19 mouse cellular contexts compared by ENCODE assay signal in genomic region chr11:33297121-33297520, GRCm38 (mm10). TPM values are rescaled to one million over a fixed set of nuclear protein-coding genes. Genes with fewer than 3 reads are reported as not detected.
DNase-seq lines count a peak whose midpoint lies in the region; ATAC-seq lines count a peak whose summit lies in the region.
"Had no signal": no experiment of that assay in that cellular context is flagged by ENCODE, and none has a peak within 500 bp of the region (broad histone marks: within the 10 kb centered on the region; RNA-seq: fewer than 3 reads in every experiment).

No protein-coding gene starts in this region.

- H3K27me3 ChIP-seq in forebrain, embryonic 12.5 days, result no peaks in the 10 kb centered on the region
- no peaks in the 10 kb centered on the region for H3K27me3 ChIP-seq in forebrain, embryonic 11.5 days (ENCODE audit: control insufficient read depth, insufficient read depth, low read length)
- no peaks in the 10 kb centered on the region; the same call in 1 of the 2 replicates for H3K27me3 ChIP-seq in midbrain, embryonic 16.5 days (ENCODE audit: control insufficient read depth, insufficient read depth, low read depth, low read length)
- H3K27me3 ChIP-seq in midbrain, embryonic 10.5 days (ENCODE audit: low read depth, poor library complexity, severe bottlenecking), result no peaks in the 10 kb centered on the region
- no peaks in the 10 kb centered on the region for H3K27me3 ChIP-seq in hindbrain, embryonic 16.5 days (replicated peaks; ENCODE audit: control insufficient read depth, insufficient read depth, low read length)
- H3K27me3 ChIP-seq: embryonic facial prominence, embryonic 12.5 days; liver, embryonic 13.5 days had no signal

- peak; percentile 72; the same call in 1 of the 2 replicates for ATAC-seq in forebrain, embryonic 12.5 days (ENCODE audit: low FRiP score)
- no peak for ATAC-seq in forebrain, embryonic 11.5 days (replicated peaks; ENCODE audit: low FRiP score)
- 0 out of 2 replicates have a peak, but pooled peaks have one; percentile 68 for ATAC-seq in midbrain, embryonic 16.5 days
- ATAC-seq in hindbrain, embryonic 16.5 days, result peak; percentile 85
- ATAC-seq: intestine, embryonic 16.5 days had no signal

- WGBS in forebrain, embryonic 12.5 days, result 44% methylated on average over 8 of the region's 8 CpGs
- 51% methylated on average over 8 of the region's 8 CpGs for WGBS in forebrain, embryonic 11.5 days
- WGBS in midbrain, embryonic 16.5 days, result 37% methylated on average over 8 of the region's 8 CpGs
- 80% methylated on average over 8 of the region's 8 CpGs for WGBS in midbrain, embryonic 10.5 days
- WGBS in hindbrain, embryonic 16.5 days, result 33% methylated on average over 8 of the region's 8 CpGs

- no peak overlapping the region for H3K9ac ChIP-seq in forebrain, embryonic 12.5 days
- H3K9ac ChIP-seq in forebrain, embryonic 11.5 days (ENCODE audit: low read length), result no peak overlapping the region
- no peak overlapping the region for H3K9ac ChIP-seq in midbrain, embryonic 16.5 days (ENCODE audit: low read depth, low read length)
- H3K9ac ChIP-seq in hindbrain, embryonic 16.5 days (ENCODE audit: low read depth, low read length), result no peak overlapping the region
- H3K9ac ChIP-seq: embryonic facial prominence, embryonic 12.5 days; liver, embryonic 13.5 days had no signal

- no peaks in the 10 kb centered on the region for H3K9me3 ChIP-seq in forebrain, embryonic 12.5 days
- no peaks in the 10 kb centered on the region for H3K9me3 ChIP-seq in forebrain, embryonic 11.5 days (ENCODE audit: control insufficient read depth, low read length)
- no peaks in the 10 kb centered on the region for H3K9me3 ChIP-seq in midbrain, embryonic 16.5 days (replicated peaks; ENCODE audit: control insufficient read depth, low read length, poor library complexity, severe bottlenecking)
- H3K9me3 ChIP-seq in midbrain, embryonic 10.5 days (replicated peaks), result no peaks in the 10 kb centered on the region
- H3K9me3 ChIP-seq in hindbrain, embryonic 16.5 days (ENCODE audit: control insufficient read depth, low read length), result no peaks in the 10 kb centered on the region
- H3K9me3 ChIP-seq: embryonic facial prominence, embryonic 12.5 days; limb, embryonic 10.5 days; liver, embryonic 13.5 days had no signal

- DNase-seq in forebrain, embryonic 11.5 days (ENCODE audit: low spot score), result no peak
- no peak for DNase-seq in midbrain, embryonic 10.5 days (ENCODE audit: low spot score)
- DNase-seq in adrenal gland, postnatal 14 days, result no peak
- no peak for DNase-seq in ovary, postnatal 14 days (ENCODE audit: low spot score)
- DNase-seq in layer of hippocampus, postnatal 25 days (ENCODE audit: extremely low spot score in 1 of 2, low spot score in 1 of 2), result no peak
- DNase-seq: B cell, adult 2 months; gastrocnemius, adult 2 months; heart, postnatal 14 days; kidney, postnatal 10 days; layer of hippocampus, postnatal 36 days; liver, embryonic 13.5 days had no signal

- peaks cover 13% of the 10 kb centered on the region for H3K4me1 ChIP-seq in forebrain, embryonic 12.5 days
- H3K4me1 ChIP-seq in forebrain, embryonic 11.5 days (replicated peaks; ENCODE audit: control insufficient read depth, insufficient read depth, low read length), result no peaks in the 10 kb centered on the region
- peaks cover 12% of the 10 kb centered on the region for H3K4me1 ChIP-seq in midbrain, embryonic 16.5 days (ENCODE audit: control insufficient read depth, insufficient read depth, low read length)
- H3K4me1 ChIP-seq in midbrain, embryonic 10.5 days, result peaks cover 3% of the 10 kb centered on the region; the same call in 1 of the 2 replicates
- H3K4me1 ChIP-seq in hindbrain, embryonic 16.5 days (ENCODE audit: control insufficient read depth, insufficient read depth, low read depth, low read length), result peaks cover 8% of the 10 kb centered on the region; the same call in 1 of the 2 replicates
- H3K4me1 ChIP-seq: liver, embryonic 13.5 days had no signal

- H3K36me3 ChIP-seq in forebrain, embryonic 12.5 days (replicated peaks), result no peaks in the 10 kb centered on the region
- H3K36me3 ChIP-seq in forebrain, embryonic 11.5 days (ENCODE audit: control insufficient read depth, insufficient read depth, low read length), result no peaks in the 10 kb centered on the region
- no peaks in the 10 kb centered on the region for H3K36me3 ChIP-seq in midbrain, embryonic 16.5 days (ENCODE audit: control insufficient read depth, insufficient read depth, low read length)
- H3K36me3 ChIP-seq in midbrain, embryonic 10.5 days, result no peaks in the 10 kb centered on the region
- no peaks in the 10 kb centered on the region for H3K36me3 ChIP-seq in hindbrain, embryonic 16.5 days (ENCODE audit: control insufficient read depth, insufficient read depth, low read length)
- H3K36me3 ChIP-seq: embryonic facial prominence, embryonic 12.5 days; limb, embryonic 10.5 days; liver, embryonic 13.5 days had no signal

- no peak overlapping the region for H3K4me3 ChIP-seq in forebrain, embryonic 12.5 days (replicated peaks)
- H3K4me3 ChIP-seq in forebrain, embryonic 11.5 days (ENCODE audit: low read depth, low read length), result no peak overlapping the region
- no peak overlapping the region for H3K4me3 ChIP-seq in midbrain, embryonic 16.5 days (ENCODE audit: low read depth, low read length)
- H3K4me3 ChIP-seq in midbrain, embryonic 10.5 days, result no peak overlapping the region
- H3K4me3 ChIP-seq in hindbrain, embryonic 16.5 days (ENCODE audit: low read length), result no peak overlapping the region
- H3K4me3 ChIP-seq: embryonic facial prominence, embryonic 12.5 days; gastrocnemius, adult 2 months; limb, embryonic 10.5 days; liver, embryonic 13.5 days had no signal

- H3K27ac ChIP-seq in forebrain, embryonic 12.5 days, result no peak overlapping the region
- H3K27ac ChIP-seq in forebrain, embryonic 11.5 days (ENCODE audit: low read depth, low read length), result no peak overlapping the region
- H3K27ac ChIP-seq in midbrain, embryonic 16.5 days (ENCODE audit: low read length), result no peak overlapping the region
- no peak overlapping the region for H3K27ac ChIP-seq in midbrain, embryonic 10.5 days (replicated peaks)
- no peak overlapping the region for H3K27ac ChIP-seq in hindbrain, embryonic 16.5 days (ENCODE audit: low read depth, low read length)
- H3K27ac ChIP-seq: embryonic facial prominence, embryonic 12.5 days; gastrocnemius, adult 2 months; limb, embryonic 10.5 days; liver, embryonic 13.5 days had no signal

- H3K4me2 ChIP-seq in forebrain, embryonic 12.5 days, result no peak overlapping the region
- H3K4me2 ChIP-seq in forebrain, embryonic 11.5 days (ENCODE audit: low read depth, low read length, severe bottlenecking), result no peak overlapping the region
- no peak overlapping the region for H3K4me2 ChIP-seq in midbrain, embryonic 16.5 days (ENCODE audit: low read length)
- no peak overlapping the region; the same call in 1 of the 2 replicates for H3K4me2 ChIP-seq in hindbrain, embryonic 16.5 days (ENCODE audit: low read length)
- H3K4me2 ChIP-seq: embryonic facial prominence, embryonic 12.5 days; liver, embryonic 13.5 days had no signal

RNA-seq across cellular contexts. Expression of gene Gm12117, which starts 20.6 kb away (rescaled TPM):
- polyA plus RNA-seq in forebrain, embryonic 12.5 days (2016; fragmentation: Nextera tagmentation; extraction: Ambion mirVana), result 0.32 TPM in 1 of 2 replicates, not detected in the other
- not detected in 2 replicates for polyA plus RNA-seq in forebrain, embryonic 11.5 days (2014; fragmentation: Nextera tagmentation; extraction: Ambion mirVana)
- not detected in 2 replicates for polyA plus RNA-seq in midbrain, embryonic 16.5 days (2015; fragmentation: Nextera tagmentation; extraction: Ambion mirVana)
- polyA plus RNA-seq in midbrain, embryonic 10.5 days (2016; fragmentation: Nextera tagmentation; extraction: Ambion mirVana), result not detected in 2 replicates
- not detected in 2 replicates for polyA plus RNA-seq in hindbrain, embryonic 16.5 days (2015; fragmentation: Nextera tagmentation; extraction: Ambion mirVana)
- total RNA-seq in adrenal gland, postnatal 14 days (2021), result not detected in 2 replicates
- total RNA-seq in layer of hippocampus, postnatal 25 days (2021), result not detected
- total RNA-seq: common myeloid progenitor, adult 5-6 weeks; gastrocnemius, adult 2 months; heart, postnatal 14 days; layer of hippocampus, postnatal 36 days had no signal
- polyA plus RNA-seq: embryonic facial prominence, embryonic 12.5 days; intestine, embryonic 16.5 days; limb, embryonic 10.5 days; liver, embryonic 13.5 days; lung, embryonic 16.5 days had no signal
